Mouse (Mus musculus): Measurements from ENCODE around the gene U2af1. TPM values are rescaled to one million over a fixed set of nuclear protein-coding genes. Genes with fewer than 3 reads are reported as not detected.
"Not testable (repeated sequence)": the region's sequence is repeated elsewhere in the genome, so short reads cannot be mapped to it uniquely, and the experiment has no call there.

Gene U2af1
- total RNA-seq (2022): 100 to 1,000 TPM; 115 to 134 (median 125) TPM

DNA sequence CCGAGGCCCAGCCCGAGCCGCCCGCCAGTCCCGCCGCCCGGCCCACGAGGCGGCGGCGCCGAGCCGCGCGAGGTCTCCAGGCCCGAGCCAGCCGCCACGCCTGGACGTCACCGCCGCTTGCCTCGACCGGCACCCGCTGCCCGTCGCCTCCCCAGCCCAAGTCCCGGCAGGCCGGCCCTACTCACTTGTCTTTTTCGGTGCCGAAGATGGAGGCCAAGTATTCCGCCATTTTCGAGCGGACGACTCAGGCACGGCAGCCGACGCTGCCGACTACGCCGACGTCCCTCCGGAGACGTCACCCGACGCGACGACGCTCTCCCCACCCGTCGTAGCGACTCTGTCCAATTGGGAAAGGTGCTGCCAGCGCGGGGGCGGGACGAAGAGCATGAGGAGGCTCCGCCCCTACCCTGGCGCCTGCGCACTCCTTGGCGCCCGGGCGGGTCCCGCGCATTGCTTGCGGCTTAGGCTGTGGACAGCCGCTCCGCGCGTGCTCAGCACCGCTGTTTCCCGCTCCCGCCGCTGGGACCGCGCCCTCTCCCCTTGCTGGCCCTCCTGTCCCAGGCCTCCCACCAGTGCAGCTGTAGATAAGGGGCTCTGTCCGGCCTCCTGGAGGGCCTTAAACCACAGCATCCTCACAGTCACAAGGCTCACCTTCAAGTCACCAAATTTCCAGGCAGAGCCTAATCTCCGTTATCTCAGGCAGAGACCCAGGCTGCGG is at the start of gene U2af1:
Gene U2af1, minus strand, starts transcription at position 425 of the 718 bp plus-strand sequence.
- DNase-seq (ENCODE audit: low spot score in 2 of 2): peak; percentile 96 to 98

DNA sequence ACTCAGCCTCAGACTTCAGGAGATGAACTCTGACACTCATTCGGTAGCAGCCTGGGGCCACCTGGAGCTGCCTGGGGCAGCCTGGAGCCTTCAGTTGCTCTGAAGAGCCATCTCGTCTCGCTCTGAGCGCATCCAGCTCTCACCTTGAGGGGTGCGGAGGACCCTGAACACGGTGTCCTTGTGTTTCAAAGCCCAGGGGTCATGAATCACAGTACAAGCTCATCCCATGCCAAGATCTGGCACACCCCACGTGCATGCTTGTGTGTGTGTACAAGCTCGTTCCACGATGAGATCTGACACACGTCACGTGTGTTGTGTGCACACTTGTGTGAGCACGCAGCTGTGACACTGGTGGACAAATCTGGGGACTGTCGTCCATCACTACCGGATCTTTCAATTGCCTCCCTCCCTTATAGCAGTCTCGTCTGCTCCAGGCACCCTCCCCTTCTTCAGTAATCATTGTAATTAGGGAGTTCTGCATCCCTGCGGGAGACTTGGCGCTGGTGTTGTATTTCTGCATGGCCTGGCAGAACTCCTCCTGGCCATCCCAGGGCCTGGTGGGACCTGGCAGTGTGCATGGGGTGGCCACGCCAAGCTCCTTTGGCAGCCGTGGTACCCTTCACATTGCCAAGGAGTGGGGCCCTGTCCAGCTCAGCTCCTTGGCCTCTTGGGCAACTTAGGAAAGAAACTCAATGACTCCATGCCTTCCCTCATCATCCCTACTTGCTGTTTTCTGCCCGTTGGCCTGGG is 46.8 kb upstream of the U2af1 start:
- DNase-seq (ENCODE audit: low spot score in 2 of 2): peak; percentile 58 to 64

DNA sequence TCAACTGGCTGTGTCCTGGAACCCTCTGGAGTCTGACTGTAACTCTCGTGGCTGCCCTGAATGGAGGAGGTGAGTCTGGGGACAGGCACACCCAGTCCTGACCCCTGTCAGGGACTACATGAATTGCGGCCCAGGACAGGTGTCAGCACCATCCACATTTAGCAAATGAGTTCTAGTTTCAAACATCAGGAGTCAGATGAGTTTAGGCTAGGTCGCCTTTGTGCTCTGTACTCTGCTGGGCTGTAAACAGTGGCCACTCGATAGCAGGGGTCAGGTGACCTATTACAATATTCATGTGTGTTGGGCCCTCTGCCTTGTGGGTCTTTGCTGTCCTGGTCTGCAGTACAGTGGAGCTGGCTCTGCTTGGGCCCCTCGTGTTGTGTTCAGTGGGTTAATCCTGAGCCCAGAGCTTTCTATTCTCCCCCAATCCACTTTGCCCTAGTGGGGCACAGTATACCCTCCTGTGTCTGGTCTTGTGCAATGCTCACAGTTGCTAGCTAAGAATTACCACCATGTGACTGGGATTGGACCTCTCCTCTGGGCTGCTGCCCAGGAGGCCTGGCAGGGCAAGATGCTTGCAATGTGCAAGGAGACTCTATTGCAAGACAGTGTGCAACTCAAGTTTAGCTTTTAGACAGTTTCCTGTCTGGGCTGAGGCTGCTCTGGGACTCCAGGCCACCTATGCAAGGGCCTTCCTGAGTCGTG is 44.7 kb upstream of the U2af1 start:
- DNase-seq (ENCODE audit: low spot score in 2 of 2): no peak

DNA sequence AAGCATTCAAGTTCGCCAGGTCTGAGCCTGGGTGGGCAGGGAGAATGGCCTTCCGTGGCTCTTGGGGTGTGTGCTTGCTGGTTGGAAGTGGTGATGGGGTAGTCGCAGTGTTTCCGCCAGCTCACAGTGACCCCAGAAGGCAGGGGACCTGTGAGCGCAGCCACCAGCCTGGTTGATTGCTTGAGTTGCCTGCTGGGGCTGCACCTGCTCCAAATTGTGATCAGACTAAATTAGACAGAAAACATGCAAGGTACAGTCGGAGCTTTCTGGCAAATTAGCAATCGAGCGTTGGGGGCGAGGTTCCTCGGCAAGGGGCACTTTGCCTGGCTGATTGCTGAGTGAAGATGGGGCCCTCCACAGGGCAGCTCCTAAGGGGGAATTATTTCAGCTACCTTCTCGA is 39.7 kb upstream of the U2af1 start:
- no peak for DNase-seq (ENCODE audit: low spot score in 2 of 2)

DNA sequence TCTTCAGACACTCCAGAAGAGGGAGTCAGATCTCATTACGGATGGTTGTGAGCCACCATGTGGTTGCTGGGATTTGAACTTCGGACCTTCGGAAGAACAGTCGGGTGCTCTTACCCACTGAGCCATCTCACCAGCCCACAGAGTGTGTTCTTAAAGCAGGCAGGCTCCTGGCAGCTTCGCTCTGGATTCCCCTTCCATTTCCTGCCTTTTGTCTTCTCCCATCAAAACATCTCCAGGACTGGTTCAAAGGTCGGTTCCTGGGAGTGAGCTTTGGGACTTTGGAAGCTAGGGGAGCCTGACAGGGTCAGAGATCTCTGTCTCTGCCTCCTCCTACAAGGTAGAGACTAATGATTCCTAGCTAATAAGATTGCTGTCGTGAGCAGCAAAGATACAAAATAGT is 36.7 kb upstream of the U2af1 start:
- not testable (repeated sequence) for DNase-seq (ENCODE audit: low spot score in 2 of 2)

DNA sequence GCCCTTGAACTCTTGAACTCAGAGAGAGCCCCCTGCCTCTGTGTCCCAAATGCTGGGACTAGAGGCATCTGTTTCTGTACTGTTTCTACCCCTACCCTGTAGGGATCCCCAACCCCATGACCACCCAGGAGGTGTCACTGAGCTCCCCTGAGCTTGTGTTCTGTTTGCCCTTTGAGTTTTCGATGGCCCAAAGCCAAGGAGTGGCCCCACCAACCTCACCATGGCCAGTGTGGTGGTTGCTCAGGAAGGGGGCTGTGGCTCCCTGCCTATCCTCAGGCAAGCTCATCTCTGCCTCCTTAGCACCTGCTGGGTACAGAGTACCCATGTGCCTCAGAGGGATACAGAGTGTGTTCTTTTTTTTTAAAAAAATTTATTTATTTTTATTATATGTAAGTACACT is 36.3 kb upstream of the U2af1 start:
- no peak for DNase-seq (ENCODE audit: low spot score in 2 of 2)

DNA sequence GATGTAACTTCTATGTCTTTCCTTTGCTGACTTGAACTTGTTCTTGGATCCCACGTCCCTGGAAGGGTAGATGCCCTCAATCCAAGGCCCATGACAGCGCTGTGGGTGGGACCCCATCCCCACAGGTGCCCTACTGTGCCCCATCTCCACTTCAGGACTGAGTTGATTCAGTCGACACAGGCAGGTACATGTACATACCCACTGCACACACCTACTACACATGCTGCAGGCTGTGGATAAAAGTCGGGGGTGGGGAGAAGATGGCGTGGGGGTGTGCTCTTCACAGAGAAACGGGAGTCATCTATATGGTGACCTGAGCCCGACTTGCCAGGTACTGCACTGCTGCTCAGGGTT is 35.3 kb upstream of the U2af1 start:
- no peak for DNase-seq (ENCODE audit: low spot score in 2 of 2)

DNA sequence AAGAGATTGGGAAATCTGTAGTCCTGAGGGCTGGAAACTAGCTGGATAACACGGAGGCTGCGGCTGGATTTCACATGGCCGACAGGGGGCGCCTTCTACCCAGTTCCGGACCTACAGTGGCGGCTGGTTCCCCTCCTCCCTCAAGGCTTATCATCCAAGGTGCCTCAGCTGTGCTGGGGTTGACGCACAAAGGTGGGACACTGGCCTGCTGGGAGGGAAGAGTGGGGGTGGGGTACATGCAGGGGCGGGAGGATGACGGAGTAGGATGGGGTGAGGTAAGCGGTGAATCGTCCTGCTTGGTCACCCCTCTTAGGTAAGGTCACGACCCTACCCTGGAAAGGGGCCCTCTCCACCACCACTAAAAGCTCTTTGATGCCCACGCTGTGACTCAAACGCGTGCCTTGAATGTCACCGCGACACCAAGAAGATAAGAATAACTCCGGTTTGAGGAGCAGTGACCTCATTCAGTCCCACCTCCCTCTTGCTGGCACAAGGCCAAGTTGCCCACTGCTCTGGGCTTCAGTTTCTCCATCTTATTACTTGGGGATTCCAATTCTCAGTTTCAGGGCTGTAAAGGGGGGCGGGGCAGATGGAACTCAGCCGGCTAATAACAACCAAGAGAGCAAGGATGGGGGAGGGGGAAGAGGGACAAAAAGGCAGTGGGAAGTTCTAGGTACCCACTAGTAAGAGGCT is 34.8 kb upstream of the U2af1 start:
- DNase-seq (ENCODE audit: low spot score in 2 of 2): peak; percentile 56 to 85

DNA sequence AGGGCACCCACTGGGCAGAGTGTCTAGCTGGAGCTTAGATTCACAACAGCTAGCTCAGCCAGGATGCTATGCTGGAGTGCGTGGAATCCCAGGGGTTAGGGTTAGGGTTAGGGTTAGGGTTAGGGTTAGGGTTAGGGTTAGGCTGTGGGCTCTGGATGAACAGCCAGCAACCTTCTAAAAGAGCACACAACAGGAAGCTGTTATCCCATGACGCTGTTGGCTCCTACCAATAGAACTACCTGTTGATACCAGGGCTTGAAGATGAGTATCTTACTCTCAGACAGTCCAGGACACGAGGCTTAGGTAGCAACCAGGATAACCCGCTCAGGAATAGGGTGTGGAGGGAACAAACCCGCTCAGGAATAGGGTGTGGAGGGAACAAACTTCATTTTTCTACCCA is 34.2 kb upstream of the U2af1 start:
- DNase-seq (ENCODE audit: low spot score in 2 of 2): no peak

DNA sequence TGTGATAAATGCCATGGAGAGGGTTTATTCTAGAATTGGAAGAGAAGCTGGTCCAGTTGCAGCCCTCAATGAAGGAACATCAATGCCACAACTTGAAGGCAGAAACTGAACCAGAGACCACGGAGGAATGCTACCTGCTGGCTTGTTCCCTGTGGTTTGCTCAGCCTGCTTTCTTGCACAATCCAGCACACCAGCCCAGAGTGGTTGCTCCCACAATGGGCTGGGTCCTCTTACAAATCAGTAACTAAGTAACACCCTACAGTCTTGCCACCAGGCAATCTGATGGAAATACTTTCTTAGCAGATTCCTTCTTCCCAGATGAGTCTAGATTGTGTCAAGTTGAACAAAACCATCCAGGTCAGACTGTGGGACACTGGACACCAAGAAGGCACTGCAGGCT is 30.9 kb upstream of the U2af1 start:
- DNase-seq (ENCODE audit: low spot score in 2 of 2): no peak

DNA sequence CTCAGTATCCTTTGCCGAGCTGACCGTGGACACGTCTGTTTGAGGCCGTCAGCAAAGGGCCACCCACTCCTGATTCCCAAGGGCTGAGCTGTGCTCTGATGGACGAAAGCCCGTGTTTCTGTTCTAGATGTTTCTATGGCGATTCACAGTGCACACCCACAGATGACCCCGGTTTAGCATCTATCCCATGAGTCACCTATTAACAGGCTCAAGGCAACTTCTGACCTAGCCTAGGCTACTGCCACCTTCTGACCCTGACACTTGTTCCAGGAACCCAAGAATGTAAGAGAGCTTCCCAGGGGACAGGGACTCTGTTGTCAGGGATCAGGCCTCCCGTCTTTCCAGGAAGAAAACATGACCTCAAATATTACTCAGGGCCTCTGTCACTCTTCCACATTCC is 29.4 kb upstream of the U2af1 start:
- no peak for DNase-seq (ENCODE audit: low spot score in 2 of 2)

DNA sequence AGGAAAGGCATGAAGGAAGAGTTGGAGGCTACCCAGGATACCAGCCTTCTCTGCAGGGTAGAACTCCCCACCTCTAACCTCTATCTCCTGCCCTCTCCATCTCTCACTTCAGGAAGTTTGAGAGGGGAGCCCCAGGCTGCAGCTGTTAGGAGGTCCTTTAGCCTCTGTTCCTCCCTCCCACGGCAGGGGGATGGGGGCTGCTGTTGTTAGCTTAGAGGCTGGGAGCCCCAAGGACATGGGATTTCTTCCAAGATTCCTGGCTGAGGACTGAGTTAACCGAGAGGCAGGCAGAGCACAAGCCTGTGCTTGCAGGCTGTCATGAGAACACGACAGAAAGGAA is 27.5 kb upstream of the U2af1 start:
- no peak for DNase-seq (ENCODE audit: low spot score in 2 of 2)

DNA sequence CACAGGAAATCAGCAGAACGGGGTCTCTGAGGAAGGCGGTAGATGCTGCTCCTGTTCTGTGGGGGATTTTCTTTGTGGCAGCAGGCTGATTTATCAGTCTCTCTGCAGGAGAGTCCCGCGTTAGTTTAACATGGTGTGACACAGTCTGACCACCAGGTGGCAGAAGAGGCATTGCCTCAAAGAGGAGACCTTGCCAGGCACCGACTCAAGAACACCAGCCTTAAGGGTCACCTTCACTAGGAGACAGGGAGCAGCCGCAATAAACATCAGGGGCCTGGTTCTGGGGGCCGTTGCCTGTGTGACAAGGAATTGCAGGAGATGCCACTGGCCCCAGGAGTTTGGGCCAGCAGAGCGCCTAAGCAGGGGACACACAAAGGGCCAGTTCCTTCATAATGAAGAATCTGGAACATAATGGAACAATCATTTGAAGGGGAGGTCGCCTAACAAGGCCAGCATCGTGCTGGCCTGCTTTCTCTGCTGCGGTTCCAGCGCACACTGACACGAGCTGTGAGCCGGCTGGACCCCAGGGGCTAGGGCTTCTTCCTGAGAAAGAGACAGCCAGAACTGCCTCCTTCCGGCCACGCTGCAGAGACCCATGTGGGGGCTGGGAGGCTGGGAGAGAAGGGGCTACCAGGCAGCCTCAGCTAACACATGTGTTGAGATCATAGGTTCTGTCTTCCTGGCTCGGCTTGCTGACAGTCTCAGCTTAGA is 27.0 kb upstream of the U2af1 start:
- DNase-seq (ENCODE audit: low spot score in 2 of 2): peak; percentile 76 to 87

DNA sequence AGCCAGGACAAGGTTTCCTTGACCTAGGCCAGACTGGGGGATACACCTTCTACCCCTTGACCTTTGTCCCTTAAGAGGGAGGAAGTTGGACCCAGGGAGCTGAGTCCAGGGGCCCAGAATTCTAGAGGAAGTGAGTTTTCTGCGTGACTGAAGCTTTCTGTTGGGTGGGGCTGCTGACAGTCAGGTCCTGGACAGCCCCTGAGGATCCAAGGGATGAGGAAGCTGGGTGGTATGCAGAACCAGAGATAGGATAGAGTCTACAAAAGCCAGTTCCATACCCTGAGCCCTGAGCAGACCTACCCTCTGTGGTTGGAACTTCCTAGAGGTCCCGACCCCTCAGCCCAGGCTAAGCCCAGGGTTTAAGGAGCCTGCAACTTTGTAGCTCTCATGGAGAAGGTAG is 21.8 kb upstream of the U2af1 start:
- DNase-seq (ENCODE audit: low spot score in 2 of 2): no peak

DNA sequence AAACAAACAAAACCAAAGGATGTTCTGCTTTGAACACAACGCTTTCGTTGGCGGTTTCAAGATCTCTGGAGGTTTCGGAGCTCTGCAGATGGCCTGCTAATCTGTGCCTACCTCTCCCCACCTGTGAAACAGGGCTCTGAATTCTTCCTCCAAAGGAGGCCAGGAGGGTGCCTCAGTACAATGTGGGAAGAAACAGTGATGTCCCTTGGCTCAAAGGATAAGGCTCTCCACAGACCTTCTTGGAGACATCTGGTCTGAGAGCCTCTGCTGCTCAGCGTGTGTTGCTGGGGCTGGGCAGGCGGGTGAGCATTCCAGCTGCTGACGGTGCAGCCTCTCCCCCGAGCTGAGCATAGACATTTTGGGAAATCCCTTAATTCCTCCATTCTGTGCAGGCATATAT is 18.8 kb upstream of the U2af1 start, which contains the start of gene Cryaa:
Gene Cryaa, plus strand, starts transcription at position 301 of the 400 bp plus-strand sequence.
- no peak for DNase-seq (ENCODE audit: low spot score in 2 of 2)

DNA sequence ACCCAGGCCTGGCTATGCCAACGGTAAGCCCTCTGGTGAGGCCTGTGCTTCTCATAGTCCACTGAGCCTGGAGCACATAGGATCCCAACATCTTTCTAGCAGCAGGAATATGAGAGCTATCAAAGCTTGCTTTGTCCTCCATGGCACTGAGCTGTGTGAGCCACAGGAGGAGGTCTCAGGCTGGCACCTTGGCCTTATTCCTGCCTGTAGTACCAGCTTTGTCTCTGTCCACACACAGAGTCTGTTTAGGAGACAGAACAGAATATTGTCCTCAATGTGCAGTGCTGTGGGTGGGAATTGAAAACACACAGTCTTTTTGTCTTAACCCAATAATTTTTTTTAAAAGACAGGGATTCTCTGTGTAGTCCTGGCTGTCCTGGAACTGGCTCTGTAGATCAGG is 15.7 kb upstream of the U2af1 start:
- peak; percentile 36 to 72 for DNase-seq (ENCODE audit: low spot score in 2 of 2)

DNA sequence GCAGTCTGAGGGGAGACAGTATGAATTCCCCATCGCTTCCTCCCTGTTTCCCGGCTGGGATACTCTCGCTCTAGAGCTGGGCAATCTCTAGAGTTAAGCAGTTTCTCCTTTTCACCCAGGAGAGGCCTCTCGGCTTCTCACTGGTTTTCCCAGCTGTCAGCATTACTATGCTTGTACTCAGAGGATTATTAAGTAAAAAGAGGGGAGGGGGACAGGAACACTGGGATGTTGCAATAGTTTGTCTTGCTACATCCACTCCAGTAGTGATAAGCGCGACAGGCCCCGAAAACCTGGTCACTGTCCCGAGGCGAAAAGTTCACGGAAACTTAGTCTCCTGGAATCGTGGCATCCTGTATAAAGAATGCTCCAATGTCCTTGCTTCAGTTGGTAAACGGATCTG is 13.6 kb upstream of the U2af1 start:
- DNase-seq (ENCODE audit: low spot score in 2 of 2): no peak

DNA sequence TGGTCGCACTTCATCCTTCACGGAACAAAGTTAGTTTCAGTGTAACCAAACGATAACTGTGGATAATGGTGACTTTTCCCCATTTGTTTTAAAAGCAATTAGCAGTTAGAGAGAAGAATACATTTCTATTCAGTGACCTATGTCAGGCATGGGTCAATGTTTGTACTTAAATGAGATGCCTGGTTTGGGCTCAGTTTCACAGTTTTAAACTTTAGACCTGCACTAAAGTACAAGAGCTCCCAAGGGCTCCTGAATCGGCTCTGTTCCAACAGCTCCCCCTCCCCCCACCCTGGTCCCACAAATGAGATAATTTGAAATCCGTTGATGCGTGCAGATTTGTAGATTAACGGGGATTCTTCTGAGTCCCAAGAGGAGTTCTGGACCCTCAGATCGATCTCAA is 13.0 kb upstream of the U2af1 start:
- DNase-seq (ENCODE audit: low spot score in 2 of 2): no peak

DNA sequence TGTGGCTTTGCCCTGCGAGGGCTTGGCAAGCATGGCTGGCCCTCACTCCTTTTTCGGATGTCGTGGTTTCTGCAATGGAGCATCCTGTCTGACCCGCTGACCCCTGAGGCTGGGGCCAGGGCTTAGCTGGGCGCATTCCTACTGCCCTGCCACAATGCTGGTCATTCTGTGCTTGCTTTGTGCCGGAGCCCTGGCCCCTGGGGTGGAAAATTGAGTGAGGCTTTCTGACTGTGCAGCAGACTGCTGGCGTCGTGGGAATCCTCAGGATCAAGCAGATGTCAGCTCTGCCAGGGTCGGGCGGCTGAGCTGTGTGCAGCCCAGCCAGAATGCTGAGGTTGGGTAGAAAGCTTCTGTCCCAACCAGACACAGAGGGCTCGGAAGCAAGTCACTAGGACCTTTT is 11.5 kb upstream of the U2af1 start:
- DNase-seq (ENCODE audit: low spot score in 2 of 2): no peak

DNA sequence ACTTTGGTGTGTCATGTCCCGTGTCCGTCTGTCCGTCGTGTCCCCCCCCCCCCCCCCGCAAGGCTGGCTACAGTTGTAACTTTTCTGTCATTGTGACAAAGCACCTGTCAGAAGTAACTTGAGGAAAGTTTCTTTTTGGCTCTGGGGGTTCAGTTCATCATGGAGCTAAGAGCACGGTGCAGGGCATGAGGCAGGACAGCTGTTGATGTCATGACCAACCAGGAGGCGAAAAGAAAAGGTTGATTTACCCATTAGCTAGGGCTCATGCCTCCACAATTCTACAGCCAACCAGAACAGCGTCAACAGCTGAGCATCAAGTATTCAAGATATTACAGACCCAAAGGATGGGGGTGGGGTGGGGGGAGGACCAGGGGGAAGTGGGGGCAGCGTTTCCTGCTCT is 9.6 kb upstream of the U2af1 start:
- no peak for DNase-seq (ENCODE audit: low spot score in 2 of 2)

DNA sequence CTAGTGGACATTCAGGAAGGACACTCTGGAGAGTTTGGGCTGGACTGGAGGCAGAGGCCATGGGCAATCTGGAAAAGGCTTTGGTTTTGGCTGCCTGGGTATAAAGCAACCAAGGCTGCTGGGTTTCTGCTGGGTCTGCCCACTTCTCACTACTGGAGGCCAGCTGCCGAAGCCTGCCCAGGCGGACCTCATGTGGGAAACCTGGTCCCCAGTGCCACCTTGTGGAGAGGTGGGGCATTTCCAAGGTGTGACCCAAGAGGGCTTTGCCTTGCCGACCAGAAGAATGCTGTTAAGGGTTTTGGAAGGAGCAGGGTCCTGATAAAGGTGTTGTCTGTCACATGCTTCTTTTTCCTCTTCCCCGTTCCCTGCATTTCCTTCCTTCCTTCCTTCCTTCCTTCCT is 6.1 kb upstream of the U2af1 start:
- DNase-seq (ENCODE audit: low spot score in 2 of 2): peak; percentile 64 to 79

Measured in layer of hippocampus, adult 8-10 months (tissue).